Mouse (Mus musculus) telencephalon, adult 2 months (tissue): ENCODE results near the gene Evl.

Experiments
- DNase-seq: peaks from one replicate; pipeline ENCODE4 v3.0.0-alpha.2; 2011; ENCODE audit warnings: low read depth, low spot score

Evl gene

DNA sequence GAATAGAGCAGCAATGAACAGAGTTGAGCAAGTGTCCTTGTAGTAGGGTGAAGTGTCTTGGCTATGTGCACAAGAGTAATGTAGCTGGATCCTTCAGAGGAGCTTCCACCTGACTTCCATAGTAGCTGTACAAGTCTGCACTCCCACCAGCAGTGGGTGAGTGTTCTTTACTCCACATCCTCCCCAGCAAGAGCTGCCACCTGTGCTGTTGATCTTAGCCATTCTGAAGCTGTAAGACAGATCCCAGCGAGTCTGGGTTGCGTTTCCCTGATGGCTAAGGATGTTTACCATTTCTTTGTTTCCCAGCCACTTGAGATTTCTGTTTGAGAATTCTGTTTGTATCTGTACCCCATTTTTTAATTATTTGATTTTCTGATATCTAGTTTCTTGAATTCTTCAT, 35.6 kb downstream of the Evl start:
- DNase-seq = no peak

DNA sequence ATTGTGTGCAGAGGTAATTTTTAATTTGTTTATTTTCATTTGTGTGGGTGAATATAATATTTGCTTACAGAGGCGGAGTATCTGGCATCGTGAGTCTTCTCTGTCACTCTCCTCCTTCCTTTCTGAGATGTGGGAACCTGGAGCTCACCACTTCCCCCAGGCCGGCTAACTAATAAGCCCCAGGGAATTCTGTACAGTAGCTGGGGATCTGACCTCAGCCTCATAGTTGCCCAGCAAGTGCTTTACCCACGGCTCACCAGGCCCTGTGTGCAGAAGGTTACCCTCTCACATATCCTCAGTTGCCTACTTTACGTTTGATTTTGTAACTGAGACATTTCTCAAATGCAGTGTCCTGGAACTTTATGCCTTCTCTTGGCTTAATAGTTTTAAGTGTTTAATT, 37.1 kb downstream of the Evl start:
- DNase-seq = no peak

DNA sequence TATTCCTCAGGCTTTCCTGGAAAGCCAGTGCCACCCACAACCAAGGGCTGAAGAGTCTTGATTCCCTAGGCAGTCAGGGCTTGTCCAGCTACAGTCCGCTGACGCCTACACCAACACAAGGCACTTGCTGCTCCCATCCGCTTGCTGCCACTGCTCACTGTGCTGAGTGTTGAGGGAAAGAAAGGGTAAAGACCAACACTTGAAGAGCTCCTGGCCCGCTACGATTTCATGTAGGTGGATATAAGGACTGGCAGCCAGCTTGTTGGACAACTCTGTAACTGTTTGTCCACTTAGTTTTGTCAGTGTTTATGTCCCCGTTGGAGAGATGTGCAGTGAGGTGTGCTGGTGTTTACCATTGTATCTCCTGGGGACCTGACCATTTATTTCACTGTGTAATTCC, 38.3 kb downstream of the Evl start:
- DNase-seq = no peak

DNA sequence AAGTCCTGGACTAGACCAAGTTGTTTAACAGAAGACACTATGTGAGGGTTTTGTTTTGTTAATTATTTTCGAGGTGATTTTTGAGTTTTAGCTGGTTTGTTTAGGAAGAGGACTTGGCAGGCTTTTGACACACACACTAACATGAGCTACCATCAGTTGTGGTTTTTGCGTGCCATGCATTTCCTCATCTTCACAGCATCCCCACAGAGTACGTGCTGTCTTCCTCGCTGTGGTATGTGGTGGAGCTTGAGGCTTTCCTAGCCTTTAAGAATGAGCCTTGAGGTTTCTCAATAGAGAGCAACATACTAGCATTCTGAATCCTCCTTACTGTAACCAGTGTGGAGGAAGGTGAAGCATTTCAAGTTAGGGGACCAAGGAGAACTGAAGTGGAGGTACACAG, 46.3 kb downstream of the Evl start:
- DNase-seq = no peak

DNA sequence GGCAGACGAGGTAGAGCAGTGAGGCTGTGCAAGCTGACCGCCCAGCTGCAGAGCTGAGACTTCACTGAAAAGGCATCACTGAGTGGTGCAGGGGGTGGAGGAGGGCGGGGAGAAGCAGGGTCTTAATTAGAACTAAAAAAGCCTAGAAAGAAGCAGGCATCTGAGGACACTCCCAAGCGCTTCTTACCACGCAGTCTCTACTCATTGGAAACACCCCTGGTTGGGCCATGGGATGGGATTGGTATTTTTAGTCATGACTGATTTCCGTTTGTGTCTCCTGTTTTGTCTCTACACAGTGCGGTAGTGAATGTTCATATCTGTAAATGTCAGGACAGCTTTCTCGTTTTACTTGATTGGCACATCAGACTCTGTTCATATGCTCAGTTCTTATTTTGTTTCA, 46.8 kb downstream of the Evl start:
- DNase-seq = peak; percentile 58

DNA sequence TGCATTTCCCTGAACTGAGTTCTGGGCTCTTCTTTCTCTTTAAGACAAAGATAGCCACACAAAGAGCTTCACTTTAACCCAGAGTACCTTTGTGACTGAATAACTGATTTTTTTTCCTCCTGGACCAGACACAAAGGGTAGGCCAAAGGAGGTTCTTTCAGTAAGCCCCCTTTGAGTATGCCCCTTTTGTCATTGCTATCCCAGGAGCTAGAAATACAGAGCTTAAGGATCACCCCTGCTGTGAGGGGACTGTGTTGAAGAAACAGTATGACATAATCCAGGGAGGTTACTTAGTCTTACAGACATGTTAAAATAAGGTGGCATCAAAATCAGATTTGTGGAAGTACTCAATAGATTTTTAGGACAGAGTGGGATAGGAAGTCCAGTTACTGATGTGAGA, 50.0 kb downstream of the Evl start:
- DNase-seq = no peak

DNA sequence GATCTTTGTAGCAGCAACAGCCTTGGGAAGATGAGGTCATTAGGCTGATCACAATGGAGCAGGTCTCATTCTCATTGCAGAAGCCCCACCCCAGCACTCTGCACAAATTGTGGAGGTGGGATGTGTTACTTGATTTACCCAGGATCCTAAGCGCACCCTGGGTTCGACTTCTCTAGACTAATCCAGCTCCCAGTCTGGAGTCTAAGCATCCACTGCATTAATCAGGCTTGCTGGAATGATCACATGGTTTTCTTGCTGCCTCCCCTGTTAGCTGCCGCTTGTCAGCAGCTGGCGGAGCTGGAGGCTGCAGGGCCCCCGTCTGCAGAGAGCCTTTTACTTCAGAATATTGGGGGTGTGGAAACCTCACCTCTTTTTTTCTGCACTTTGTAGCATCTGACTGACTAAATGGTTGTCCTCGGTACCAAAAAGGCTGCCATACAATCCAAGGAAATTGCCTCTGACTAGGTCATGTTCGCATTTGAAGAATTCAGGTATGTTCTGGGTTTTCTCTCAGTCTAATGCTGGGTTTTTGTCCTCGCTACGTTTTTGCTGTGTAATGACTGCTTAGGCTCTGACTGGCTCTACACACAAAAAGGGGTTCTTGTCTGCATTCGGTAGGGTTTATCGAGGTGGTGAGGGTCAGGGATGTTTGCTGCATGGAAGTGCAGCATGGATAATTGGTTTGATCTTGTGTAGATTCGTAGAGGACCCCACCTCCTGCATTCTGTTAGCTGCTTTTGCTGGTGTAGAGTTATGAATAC, 51.2 kb downstream of the Evl start:
- peak; percentile 64 for DNase-seq

DNA sequence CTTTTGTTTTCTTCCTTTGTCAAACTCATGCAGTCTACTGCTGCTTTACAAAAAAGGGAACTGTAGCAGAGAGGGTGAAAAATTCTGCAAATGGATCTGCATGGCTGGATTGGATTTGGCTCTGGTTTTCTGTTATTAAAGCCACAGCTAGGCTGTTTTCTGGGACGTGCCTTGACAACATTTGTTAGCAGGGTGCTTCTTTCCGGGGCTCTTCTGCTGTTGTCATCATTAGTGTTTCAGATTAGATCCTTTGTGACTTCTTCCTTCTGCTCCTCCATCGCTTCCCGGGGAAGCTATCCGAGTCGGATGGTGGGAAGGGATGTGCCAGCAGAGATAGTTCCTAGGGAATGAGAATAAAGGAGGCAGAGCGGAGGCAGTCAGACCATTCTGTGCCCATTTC, 51.8 kb downstream of the Evl start:
- no peak for DNase-seq

DNA sequence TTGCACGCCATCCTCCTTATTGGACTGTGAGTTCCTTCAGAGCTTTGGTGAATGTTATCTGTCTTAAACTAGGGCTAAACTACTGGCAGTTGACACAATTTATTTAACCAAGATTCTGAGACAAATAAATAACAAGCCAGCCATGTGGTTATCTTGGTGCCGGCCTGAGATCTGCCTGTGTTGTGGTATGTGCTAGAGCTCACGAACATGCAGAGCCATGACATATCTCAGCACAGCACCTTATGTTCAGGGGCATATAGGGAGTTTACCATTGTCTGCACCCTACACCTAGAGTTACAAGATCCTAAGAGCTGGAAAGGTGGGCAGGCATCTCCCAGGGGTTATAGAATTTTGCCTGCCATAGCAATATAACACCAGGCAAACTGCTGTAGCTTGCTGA, 54.9 kb downstream of the Evl start:
- no peak for DNase-seq

DNA sequence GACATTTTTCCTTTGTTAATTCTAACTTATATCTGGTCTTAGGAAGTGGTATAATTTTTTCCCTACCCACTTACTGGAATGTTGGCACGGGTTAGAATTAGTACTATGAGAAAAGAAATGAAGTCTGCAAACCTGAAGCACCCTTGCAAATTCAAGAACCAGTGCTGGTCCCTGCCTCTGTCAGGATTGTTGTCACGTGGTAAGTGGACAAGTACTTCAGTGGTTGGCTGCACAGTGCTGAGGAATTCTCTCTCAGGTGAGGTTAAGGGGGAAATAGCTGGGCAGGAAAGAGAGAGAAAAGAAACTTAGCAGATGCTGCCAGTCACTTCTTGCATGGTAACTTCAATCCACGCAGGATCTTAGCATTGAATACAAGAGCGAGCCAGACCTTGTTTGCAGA, 55.7 kb downstream of the Evl start:
- DNase-seq = no peak

DNA sequence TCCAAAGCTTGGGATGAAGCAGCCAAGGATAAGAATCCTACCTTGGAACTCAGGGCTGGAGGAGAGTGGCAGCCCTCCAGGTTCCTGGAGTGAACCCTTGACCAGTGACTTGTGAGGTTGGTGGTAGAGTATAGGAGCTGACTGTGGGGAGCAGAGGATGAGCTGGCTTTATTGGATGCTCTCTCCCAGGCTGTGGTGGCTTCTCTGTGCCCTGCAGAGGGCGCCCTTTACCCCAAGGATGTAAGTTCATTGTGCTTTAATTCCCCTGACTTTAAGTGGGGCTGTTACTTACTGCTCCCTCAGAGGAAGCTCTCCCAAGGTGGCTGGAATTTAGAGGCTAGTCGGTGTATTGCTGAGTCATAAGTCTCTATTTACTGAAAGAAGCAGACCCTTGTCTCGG, 58.6 kb downstream of the Evl start:
- DNase-seq = no peak

DNA sequence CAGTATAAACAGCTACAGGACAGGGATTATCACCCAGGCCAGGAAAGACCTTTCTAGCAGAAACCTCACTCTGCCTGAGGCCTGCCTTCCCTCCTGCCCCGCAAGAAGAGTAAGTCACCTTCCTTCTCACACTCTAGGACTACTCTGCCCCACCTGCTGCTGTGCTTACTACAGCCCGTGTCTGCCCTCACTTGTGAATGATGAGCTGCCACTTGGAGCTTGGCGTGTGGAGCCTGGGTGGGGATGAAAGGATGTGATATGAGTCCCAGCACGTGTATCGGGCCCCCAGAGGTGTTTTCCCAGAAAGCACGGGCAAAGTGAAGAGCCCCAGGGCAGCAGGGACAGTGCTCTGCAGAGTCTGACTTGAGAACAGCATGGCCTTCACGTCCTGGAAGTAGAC, 63.0 kb downstream of the Evl start:
- DNase-seq = no peak

DNA sequence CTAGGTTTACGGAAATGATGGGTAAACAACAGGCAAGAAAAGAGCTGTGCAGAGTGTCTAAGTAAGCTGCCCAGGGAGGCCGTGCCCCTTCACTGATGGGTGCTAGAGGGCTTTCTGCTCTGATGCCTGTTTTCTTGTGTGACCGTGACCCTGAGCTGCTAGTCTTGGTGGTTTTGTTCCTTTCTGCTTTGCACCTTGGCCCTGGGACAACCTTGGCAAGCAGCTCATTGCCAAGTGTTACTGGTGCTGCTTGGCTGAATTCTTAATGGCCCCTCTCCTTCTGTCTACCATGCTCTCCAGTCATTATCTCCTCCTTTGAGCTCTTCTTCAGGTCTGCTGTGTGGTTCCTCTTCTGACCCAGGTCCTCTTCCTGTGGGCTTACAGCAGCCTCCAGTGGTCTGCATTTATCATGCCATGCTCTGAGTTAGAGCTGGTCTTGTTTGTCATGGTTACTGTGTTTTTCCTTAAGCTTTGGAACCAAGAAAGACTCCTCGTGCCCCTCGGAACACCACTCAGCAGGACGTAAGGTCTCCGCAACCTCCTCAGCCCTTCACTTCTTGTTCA, 65.4 kb downstream of the Evl start:
- no peak for DNase-seq

DNA sequence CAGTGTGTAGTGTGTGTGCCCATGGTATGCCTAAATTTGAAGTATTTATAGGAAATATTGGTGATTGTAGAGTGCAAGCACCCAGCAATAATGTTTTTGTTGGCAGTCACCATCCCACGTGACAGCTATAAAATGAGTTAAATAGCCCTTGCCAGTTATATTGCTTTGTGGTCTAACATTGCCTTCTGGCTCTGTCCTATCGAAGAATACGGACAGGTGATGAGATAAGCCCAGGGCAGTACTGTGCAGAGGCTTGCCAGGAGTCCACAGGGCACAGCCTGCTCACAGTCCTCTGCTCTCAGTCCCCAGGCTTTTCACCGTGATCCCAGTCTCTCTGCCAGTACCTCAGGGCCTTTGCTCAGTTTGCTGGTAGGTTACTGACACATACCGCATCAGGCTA, 67.9 kb downstream of the Evl start:
- DNase-seq = no peak

DNA sequence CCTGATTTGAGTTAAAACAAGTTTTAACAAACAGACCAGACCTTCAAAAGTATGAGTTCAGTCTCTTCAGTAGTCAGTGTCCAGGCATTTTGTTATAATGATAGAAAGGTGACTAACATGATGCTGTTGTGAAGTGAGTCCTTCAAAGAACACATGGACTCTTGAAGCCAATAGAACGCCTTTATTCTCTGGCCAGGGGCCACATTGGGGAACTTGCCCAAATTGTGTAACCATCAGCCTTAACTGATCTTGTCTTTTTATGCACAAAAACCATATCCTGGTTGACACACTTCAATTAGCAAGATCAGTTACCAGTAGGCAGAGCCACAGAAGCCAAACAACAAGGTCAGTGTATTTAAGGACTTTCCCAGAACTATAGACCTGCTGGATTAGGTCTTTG, 75.0 kb downstream of the Evl start:
- no peak for DNase-seq

DNA sequence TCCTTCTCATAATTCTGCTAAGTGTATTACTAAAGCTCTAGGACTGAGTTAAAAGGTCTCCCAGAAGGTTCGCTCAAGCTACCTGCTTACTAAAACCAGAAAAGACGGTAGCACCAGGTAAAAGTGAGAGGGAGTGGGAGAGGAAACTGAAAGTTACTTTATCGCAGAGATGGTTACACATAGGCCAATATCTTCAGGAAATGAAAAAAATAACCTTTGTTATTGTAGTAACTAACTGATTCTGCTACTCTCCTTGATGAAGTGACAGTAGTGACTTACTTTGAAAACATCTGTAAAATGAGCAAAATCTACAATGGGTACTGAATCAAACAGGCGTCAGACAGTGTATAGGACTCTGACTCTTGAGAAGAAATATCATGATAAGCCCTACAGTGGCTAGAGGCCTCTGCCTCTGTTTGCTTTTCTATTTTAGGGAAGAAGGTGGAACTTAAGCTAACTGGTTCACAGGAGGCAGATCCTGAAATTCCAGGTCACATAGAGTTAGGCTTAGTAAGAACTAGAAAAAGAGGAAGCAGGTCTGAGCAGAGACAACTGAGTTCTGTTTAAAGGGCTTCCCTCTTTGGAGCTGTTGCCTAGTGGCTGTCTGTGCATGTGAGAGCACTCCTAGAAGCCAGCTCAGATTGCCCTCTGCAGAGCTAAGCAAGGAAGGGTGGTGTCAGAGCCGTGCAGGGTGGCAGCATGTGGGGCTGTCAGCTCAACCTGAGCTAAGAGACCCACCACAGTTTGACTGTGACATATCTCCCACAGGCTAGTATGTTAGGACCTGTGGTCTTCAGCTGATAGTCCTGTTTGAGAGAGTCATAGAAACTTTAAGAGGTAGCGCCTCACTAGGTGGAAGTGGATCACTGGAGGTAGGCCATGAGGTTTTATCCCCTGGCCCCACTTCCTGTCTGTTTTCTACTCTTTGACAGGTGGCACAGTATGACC, 76.5 kb downstream of the Evl start:
- DNase-seq = no peak

DNA sequence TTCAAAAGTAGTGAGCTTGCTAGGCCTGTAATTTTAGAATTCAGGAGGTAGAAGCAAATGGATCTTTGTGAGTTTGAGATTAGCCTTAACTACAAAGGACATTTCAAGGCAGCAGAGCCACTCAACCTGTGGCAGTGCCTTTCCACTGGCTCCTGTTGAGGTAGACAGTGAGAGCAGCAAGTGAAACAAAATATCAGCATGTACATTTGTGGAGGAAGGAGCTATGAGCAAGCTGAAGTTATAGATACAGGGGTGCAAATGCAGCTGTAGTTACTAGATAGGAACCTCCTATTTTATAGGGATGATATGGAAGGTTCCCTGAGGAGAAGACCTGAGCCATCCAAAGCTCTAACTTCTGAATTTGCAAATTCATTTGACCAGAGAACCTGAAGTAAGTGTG, 78.0 kb downstream of the Evl start:
- DNase-seq = no peak

DNA sequence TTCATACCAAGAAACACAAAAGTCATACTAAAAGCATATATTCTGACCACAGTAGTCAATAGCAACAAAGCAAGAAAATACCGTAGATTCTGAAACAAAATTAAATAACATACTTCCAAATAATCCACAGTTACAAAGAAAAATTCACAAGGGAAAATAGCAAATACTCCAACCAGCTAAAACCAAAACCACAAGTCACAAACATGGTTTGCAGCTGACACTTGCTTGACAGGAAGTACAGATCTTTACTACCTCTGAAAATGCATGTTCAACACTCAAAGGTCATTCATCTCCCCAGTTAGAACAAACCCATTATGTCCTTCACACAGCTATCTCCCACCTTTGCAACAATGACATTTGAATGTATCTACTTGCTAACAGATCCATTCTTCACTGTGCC, 79.5 kb downstream of the Evl start:
- no peak for DNase-seq

DNA sequence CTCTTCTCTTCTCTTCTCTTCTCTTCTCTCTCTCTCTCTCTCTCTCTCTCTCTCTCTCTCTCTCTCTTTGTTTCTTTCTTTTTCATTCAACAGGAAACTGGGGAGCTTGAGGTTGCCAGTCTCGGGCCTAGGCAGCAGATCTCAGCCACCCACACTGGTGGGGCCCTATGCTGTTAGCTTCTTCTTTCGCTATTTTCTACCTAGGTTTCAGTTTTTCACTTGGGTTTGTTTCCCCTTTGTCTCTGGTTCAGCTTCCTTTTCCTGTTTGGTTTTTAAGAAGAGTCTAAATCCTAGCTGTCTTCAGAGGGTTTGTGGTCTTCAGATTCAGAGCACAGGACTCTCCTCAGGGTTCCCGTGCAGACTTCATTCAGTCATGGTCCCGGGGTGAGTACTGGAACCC, 81.0 kb downstream of the Evl start:
- DNase-seq = no peak

DNA sequence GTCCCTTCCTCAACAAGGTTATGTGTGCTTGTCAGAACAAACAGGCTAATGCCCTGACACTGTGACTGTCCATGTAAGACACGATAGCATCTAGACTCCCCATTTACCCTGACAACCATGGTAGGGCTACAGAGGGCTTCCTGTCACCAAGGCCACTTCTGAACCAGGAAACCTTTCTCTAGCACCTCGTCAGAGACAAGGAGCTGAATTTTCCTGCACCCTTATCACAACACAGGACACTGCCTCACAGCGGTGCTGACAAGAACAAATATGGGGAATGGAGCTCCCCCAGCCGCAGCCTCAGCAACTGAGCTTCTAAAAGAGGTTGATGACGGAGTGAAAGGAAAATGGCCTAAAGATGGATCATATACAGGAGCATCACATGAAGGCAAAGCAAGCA, 82.9 kb downstream of the Evl start:
- DNase-seq = no peak

DNA sequence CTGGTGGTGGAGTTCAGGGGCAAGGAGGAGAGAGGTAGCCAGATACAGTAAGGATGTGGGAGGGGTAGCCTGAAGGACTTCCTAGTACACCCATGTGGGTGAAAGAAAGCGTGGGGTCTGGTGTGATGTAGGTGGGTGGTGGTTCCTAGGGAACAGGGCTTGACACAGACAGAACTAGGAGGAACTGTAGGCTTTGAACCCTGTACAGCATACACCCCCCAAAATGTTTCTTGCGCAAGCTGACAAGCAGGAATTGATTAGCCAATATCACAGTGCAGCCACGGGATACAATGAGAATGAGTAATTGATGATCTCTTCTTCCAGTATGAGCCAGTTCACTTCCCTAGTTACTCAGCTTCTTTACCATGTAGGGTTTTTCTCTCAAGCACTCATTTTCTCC, 84.6 kb downstream of the Evl start:
- no peak for DNase-seq

DNA sequence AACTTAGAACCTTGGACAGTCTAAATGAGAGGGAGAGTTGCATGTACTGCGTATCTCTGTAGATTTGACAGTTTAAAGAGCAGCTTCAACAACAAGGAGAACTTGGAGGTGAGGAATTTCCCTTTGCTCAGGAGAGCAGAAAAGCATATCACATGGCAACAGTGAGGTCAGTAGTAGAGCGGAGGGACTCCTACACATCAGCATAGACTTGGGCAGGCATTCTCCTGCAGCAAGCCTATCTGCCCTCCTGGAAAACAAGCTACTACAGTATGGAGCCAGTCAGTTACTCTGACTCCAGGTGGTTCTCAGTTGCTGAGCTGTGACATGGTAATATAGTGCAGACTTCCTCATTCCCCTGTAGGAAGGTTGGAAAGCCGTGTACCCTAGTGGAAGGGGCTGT, 87.5 kb downstream of the Evl start:
- DNase-seq = no peak

DNA sequence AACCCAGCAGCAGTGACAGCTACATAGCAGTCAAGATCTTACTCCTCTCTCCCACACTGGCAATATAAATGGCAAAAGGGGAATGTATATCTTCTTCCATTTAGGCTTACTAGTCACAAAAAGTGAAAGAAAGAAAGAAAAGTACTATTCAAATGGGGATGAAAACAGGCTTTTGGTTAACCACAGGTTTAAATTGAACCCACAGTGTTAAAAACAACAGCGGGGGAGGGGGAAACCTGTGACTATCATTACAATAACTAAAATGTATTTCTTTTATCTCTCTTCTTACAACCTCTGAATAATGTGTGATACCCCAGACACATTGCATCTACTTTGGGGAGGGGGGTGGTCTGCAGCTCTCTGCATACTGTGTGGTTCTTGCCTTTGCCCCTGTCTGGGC, 91.7 kb downstream of the Evl start:
- no peak for DNase-seq
